Mouse (Mus musculus) testis, adult 2 months (tissue): ENCODE results near the gene Zswim4.

Experiments
- CTCF ChIP-seq: fragments of 200-500 bp; IDR thresholded peaks from 2 replicates; pipeline ENCODE4 v1.5.1; 2012; ENCODE audit warnings: low read depth, mild to moderate bottlenecking, inconsistent platforms, low read length, moderate library complexity; ENCODE audit not compliant: control insufficient read depth, insufficient read depth, insufficient replicate concordance
- POLR2A ChIP-seq: fragments of 200-500 bp; IDR thresholded peaks from 2 replicates; pipeline ENCODE4 v1.6.1; 2012; ENCODE audit warnings: low read depth, mild to moderate bottlenecking, inconsistent platforms, low read length, moderate library complexity; ENCODE audit not compliant: control insufficient read depth

DNA sequence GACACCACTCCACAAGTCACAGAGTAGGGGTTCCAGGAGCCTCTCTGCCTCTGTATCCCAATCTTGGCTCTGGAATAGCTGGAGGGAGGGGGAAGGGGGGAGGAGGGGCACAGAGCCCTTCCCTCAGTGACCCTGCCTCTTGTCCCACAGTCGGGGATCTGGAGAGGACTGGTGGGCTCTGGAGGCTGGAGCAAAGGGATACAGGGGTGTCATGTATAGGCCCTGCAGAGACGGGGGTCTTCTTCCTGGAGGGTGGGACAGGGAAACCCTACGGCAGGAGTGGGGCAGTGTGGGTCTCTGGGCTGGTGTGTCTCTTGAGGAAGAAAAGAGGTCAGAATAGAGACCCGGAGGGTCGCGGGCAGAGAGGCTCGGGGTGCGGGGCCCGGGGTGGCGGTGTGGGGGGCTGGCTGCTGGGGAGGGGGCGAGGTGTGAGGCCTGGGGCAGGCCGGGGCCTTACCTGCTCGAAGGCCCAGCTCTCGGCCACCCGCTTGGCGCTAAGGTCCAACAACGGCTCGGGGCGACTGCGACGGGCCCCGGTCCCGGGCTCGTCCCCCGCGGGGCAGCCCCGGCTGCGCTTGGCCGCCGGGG is 351 bp downstream of the Zswim4 start:
- no peak for TF ChIP-seq CTCF
- TF ChIP-seq POLR2A, result no peak
